Mouse (Mus musculus) thymus, postnatal 14 days (tissue): ENCODE results near the gene Micall1.

Source experiments
- DNase-seq: peaks from one replicate; pipeline ENCODE4 v3.0.0; 2021

The Micall1 gene

GRCm38 (mm10) chr15:79133191-79133661 is 24.5 kb downstream of the Micall1 start:
- no peak for DNase-seq

- no peak for DNase-seq
These were observed 26.0 kb downstream of the Micall1 start for GRCm38 (mm10) chr15:79134496-79135270.

GRCm38 (mm10) chr15:79135332-79135731 is 26.6 kb downstream of the Micall1 start:
- DNase-seq, result no peak

- DNase-seq, result no peak
These were observed 27.3 kb downstream of the Micall1 start for GRCm38 (mm10) chr15:79135783-79136575.

GRCm38 (mm10) chr15:79139640-79140039 is 30.9 kb downstream of the Micall1 start:
- DNase-seq, result no peak

- peak; percentile 96 for DNase-seq
These were observed 32.3 kb downstream of the Micall1 start, which contains the start of the genes Polr2f and 1700088E04Rik for GRCm38 (mm10) chr15:79140866-79141565. TSS of gene Polr2f (plus strand) at chr15:79141009. TSS of gene 1700088E04Rik (minus strand) at chr15:79141253.

GRCm38 (mm10) chr15:79141566-79141917 is 32.8 kb downstream of the Micall1 start:
- DNase-seq, result no peak

GRCm38 (mm10) chr15:79143316-79143715 is 34.6 kb downstream of the Micall1 start:
- DNase-seq, result no peak

- DNase-seq, result no peak
These were observed 35.3 kb downstream of the Micall1 start for GRCm38 (mm10) chr15:79144021-79144420.

- no peak for DNase-seq
These were observed 36.8 kb downstream of the Micall1 start for GRCm38 (mm10) chr15:79145522-79145921.

- DNase-seq, result peak; percentile 78
These were observed 39.8 kb downstream of the Micall1 start for GRCm38 (mm10) chr15:79148533-79148932.

- no peak for DNase-seq
These were observed 43.2 kb downstream of the Micall1 start for GRCm38 (mm10) chr15:79151881-79152280.

GRCm38 (mm10) chr15:79152709-79153108 is 44.0 kb downstream of the Micall1 start:
- DNase-seq, result no peak

- DNase-seq, result no peak
These were observed 46.9 kb downstream of the Micall1 start for GRCm38 (mm10) chr15:79155572-79155971.

- DNase-seq, result no peak
These were observed 53.6 kb downstream of the Micall1 start for GRCm38 (mm10) chr15:79162301-79162700.

GRCm38 (mm10) chr15:79162822-79163221 is 54.1 kb downstream of the Micall1 start:
- DNase-seq, result peak; percentile 12

- DNase-seq, result no peak
These were observed 55.6 kb downstream of the Micall1 start for GRCm38 (mm10) chr15:79164251-79164650.

- no peak for DNase-seq
These were observed 56.4 kb downstream of the Micall1 start, which contains the start of gene Sox10 for GRCm38 (mm10) chr15:79165140-79165539. TSS of gene Sox10 (minus strand) at chr15:79165240.

- DNase-seq, result no peak
These were observed 58.0 kb downstream of the Micall1 start for GRCm38 (mm10) chr15:79166712-79167111.

- no peak for DNase-seq
These were observed 68.2 kb downstream of the Micall1 start for GRCm38 (mm10) chr15:79176905-79177304.

GRCm38 (mm10) chr15:79185213-79185612 is 76.5 kb downstream of the Micall1 start:
- no peak for DNase-seq
